Mouse (Mus musculus) olfactory bulb, adult 2 months (tissue): Measurements from ENCODE around the gene D17H6S53E. TPM values are rescaled to one million over a fixed set of nuclear protein-coding genes. Genes with fewer than 3 reads are reported as not detected.

ENCODE experiments used
- H3K27ac ChIP-seq: fragments of 200-500 bp; 2 replicates; pipeline ENCODE4 v1.5.1; 2012; ENCODE audit warnings: low read depth, low read length; ENCODE audit not compliant: insufficient read depth
- H3K4me1 ChIP-seq: fragments of 200-500 bp; 2 replicates; pipeline ENCODE4 v1.6.1; 2012; ENCODE audit warnings: low read length; ENCODE audit not compliant: control insufficient read depth, insufficient read depth
- H3K4me3 ChIP-seq: fragments of 200-500 bp; 2 replicates; pipeline ENCODE4 v1.5.1; 2012; ENCODE audit warnings: mild to moderate bottlenecking, low read depth, low read length, moderate library complexity; ENCODE audit not compliant: insufficient read depth
- CTCF ChIP-seq: fragments of 200-500 bp; IDR thresholded peaks from 2 replicates; pipeline ENCODE4 v1.5.1; 2012; ENCODE audit warnings: low read depth, mild to moderate bottlenecking, low read length, moderate library complexity; ENCODE audit not compliant: insufficient read depth
- POLR2A ChIP-seq: fragments of 200-500 bp; IDR thresholded peaks from 2 replicates; pipeline ENCODE4 v1.6.1; 2012; ENCODE audit warnings: mild to moderate bottlenecking, low read depth, low read length, moderate library complexity; ENCODE audit not compliant: insufficient read depth
- WGBS: fragments of 180-500 bp; shearing (Covaris S2); methylation state at CpG from one replicate; pipeline ENCODE4 v1.1.7; 2018; 5-methylcytosine and 5-hydroxymethylcytosine counted together
- polyA plus RNA-seq: library from polyadenylated mRNA; stranded (reverse); fragments of >200 nt; gene quantifications from 2 replicates; pipeline ENCODE4 v1.2.4, GENCODE M21; 2012; ENCODE audit warnings: low replicate concordance; ENCODE audit not compliant: missing spikeins, insufficient read depth, insufficient read length

The D17H6S53E gene
- polyA plus RNA-seq, 1 experiment: not detected

DNA sequence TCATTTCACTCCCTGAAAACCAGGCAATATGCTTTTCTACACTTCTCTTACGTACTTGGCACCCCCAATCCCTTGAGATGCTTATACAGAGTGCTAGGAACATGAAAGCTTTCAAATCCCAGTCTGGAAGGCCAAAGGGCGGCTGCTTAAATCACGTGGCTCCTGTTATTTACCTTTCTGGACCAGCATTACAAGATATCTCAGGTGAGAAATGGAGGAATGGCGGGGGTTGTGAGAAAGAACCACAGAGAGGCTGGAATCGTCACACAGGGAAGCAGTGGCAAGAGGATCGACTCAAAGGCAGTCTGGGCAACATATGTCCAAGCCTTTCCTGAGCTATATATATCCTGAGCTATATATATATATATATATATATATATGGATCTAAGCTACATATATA lies 595 bp upstream of the D17H6S53E start:
- Histone ChIP-seq H3K4me3 (peak overlapping the region; percentile 77; the same call in 1 of the 2 replicates), H3K4me1 (peaks cover 20% of the 10 kb centered on the region), H3K27ac (no peak overlapping the region)
- TF ChIP-seq POLR2A (no peak), CTCF (no peak)
- 35% methylated on average over 6 of the region's 6 CpGs for WGBS

DNA sequence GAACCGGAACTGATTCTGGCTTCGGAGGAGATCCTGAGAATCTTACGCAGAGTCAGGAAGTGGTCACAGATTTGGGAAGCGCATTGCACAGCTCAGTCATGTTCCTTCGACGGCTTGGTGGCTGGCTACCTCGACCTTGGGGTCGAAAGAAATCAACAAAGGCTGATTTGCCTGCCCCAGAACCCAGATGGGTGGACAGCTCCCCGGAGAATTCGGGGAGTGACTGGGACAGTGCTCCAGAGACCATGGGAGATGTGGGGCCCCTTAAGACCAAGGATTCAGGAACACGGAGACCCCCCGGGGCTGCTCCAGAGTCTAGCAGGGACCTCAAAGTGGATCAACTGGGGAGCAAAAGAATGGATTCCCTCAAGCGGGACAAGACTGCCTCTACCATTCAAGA lies 844 bp downstream of the D17H6S53E start:
- WGBS: 66% methylated on average over 13 of the region's 13 CpGs
- Histone ChIP-seq H3K4me1 (peaks cover 20% of the 10 kb centered on the region), H3K4me3 (peak overlapping the region; percentile 77), H3K27ac (no peak overlapping the region; the same call in 1 of the 2 replicates)
- TF ChIP-seq POLR2A (no peak), CTCF (no peak)

GRCm38 (mm10) chr17:35128996-35129395 lies 2.8 kb downstream of the D17H6S53E start:
- Histone ChIP-seq H3K27ac (no peak overlapping the region), H3K4me3 (no peak overlapping the region), H3K4me1 (peaks cover 20% of the 10 kb centered on the region)
- WGBS: 75% methylated on average over 11 of the region's 11 CpGs
- TF ChIP-seq POLR2A (no peak), CTCF (no peak)

GRCm38 (mm10) chr17:35131038-35131437 lies 4.9 kb downstream of the D17H6S53E start:
- no peak overlapping the region for H3K4me3 ChIP-seq
- WGBS: 85% methylated on average over 8 of the region's 8 CpGs
- H3K4me1 ChIP-seq: peaks cover 18% of the 10 kb centered on the region
- H3K27ac ChIP-seq: no peak overlapping the region
- TF ChIP-seq CTCF: no peak
- TF ChIP-seq POLR2A: no peak

DNA sequence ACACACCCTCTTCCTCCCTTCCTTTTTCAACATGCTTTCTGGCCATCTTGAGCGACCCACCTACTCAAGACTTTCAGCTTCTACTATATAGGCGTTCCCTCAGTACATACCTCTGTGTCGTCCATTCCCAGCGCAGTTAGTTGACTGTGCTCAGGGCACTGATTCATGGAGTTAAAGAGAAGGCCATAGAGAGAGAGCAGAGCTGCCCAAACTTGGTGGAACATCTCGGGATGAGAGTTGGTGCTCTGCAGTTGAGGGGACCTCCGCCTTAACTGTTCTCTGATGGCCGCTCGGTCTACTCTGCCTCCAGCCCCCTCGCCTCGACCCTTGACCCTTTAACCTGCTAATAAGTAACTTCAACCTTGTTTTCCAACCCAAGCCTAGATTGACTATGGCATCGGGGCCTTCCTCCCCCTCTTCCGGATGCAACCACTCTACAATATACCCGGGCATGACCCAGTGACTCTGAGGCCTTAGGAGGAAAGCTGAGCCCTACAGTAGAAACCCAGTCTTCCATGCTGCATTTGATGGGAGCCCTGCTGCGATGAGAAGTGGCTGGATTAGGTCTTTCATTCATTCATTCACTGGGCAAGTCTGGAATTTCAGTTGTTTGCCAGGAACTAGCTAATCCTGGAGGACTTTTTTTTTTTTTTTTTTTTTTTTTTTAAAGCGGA lies 5.5 kb downstream of the D17H6S53E start, which contains the start of gene Apom:
TSS of gene Apom (minus strand) at position 551 of the 674 bp plus-strand sequence.
- Histone ChIP-seq H3K27ac (no peak within 1 kb of the TSS), H3K4me1 (peaks cover 16% of the 10 kb centered on the region), H3K4me3 (no peak within 1 kb of the TSS)
- 77% methylated on average over 15 of the region's 15 CpGs for WGBS
- TF ChIP-seq POLR2A (no peak), CTCF (no peak)

GRCm38 (mm10) chr17:35132174-35132560 lies 6.0 kb downstream of the D17H6S53E start:
- TF ChIP-seq POLR2A (no peak), CTCF (no peak)
- WGBS: 65% methylated on average over 3 of the region's 3 CpGs
- no peak overlapping the region for H3K27ac ChIP-seq

DNA sequence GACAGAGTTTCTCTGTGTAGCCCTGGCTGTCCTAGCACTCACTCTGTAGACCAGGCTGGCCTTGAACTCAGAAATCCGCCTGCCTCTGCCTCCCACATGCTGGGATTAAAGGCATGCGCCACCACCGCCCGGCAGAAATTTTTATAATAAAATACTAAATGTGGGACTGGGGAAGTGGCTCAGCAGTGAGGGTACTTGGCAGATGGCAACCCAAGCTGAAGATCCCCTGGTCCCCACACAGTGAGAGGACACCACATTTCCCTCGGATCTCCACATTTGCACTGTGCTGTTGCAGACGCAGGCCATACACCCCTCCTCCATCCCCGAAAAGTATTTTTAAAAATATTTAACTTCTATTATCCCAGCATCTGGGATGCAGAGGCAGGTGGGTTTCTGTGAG lies 7.3 kb downstream of the D17H6S53E start:
- Histone ChIP-seq H3K4me1 (peaks cover 3% of the 10 kb centered on the region), H3K4me3 (no peak overlapping the region), H3K27ac (no peak overlapping the region)
- TF ChIP-seq CTCF: no peak
- no peak for TF ChIP-seq POLR2A
- WGBS: 91% methylated on average over 7 of the region's 7 CpGs

More at GRCm38 (mm10) chr17:35132174-35132560, 6.0 kb downstream of the D17H6S53E start:
- Histone ChIP-seq H3K4me3 (no peak overlapping the region), H3K4me1 (peaks cover 12% of the 10 kb centered on the region)

- peak; percentile 39; the same call in 1 of the 2 replicates for TF ChIP-seq POLR2A
- no peak for TF ChIP-seq CTCF
- H3K4me3 ChIP-seq: peak within 1 kb of the TSS; percentile 81
- peak within 1 kb of the TSS; percentile 83 for H3K27ac ChIP-seq
- under 1% methylated on average over 66 of the region's 66 CpGs for WGBS
- H3K4me1 ChIP-seq: peaks cover 2% of the 10 kb centered on the region
These were observed 8.8 kb downstream of the D17H6S53E start, which contains the start of gene Bag6 for GRCm38 (mm10) chr17:35134801-35135590. Bag6 (plus strand) TSS chr17:35135178.
